Mouse (Mus musculus) CD8-positive naive resting alpha-beta T cell, adult 2 months (primary cell): ENCODE measurements around the gene Nme8.

Experiments used
- DNase-seq, 2 experiments: peaks; one replicate each; pipeline ENCODE4 v3.0.0; 2022; ENCODE audit warnings: low read depth in 2 of 2, low spot score in 2 of 2

Gene Nme8

DNA sequence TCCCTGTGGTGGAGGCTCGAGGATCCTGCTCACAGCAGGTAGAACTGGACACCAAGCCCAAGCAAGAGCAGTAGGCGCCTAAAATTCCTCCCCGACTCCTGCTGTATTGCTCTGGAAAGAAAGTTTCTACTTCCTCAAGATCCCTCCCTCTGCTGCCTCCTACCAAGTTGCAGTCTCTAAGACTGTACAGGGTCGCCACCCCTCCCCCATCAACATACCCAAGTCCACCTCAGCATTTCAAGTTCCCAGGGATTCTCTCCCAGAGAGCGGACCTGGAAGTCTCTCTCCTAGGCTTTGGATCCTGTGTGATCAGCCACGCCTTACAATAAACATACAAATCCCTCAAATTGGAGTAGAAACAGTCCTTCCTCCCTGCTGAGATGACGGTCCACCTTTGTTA, at the start of gene Nme8:
Nme8 (minus strand) TSS at position 5 of the 400 bp plus-strand sequence.
- no peak for DNase-seq

DNA sequence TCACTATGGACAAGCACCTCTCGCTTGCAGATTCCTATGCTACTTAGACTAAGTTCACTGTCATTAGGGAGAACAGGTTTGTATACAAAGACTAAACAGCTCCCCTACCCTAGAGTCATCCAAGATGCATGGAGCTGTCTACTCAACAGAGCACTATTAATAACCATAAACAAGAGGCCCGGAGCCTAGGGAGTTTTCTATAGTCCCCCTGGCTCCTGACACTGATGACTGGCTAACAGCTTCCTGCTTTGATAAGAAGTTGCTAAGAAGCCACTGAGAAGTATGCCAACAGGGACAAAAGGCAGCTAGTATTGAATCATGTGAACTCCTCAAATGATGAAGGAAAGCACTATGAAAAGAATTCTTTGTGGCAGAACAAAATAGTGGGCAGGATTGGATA, 48.1 kb upstream of the Nme8 start:
- DNase-seq: no peak

DNA sequence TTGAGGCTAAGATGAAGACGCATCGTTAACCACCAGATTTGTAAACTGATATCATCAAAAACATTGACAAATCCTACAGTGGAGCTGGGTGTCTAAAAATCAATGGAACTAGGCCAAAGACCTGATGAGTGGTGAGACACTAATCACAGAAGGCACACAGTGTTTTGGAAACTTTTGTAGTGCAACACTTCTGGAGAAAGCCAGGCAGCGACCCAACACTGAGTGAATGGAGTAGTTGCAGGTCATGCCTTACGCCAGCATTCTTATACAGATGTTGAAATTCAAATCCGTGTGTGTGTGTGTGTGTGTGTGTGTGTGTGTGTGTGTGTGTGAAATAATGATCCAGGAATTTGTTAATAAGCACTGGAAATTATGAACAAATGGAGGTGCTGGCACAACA, 46.9 kb upstream of the Nme8 start:
- DNase-seq: no peak

DNA sequence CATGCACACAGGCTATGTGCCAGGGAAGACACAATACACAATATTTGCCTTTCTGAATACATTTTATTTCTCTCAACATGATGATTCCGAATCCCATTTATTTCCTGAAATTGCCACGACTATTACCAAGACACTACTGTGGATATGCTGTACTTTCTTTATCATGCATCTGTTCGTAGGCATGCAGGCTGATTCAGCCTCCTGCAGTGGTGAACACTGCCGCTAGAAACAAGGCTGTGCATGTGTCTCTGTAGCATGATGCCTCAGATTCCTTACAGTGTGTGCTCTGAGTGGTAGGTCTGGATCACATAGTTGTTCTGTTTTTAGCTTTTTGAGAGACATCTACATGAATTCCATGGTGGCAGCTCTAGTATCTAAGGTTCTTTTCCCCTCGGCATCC, 37.0 kb upstream of the Nme8 start:
- no peak for DNase-seq

DNA sequence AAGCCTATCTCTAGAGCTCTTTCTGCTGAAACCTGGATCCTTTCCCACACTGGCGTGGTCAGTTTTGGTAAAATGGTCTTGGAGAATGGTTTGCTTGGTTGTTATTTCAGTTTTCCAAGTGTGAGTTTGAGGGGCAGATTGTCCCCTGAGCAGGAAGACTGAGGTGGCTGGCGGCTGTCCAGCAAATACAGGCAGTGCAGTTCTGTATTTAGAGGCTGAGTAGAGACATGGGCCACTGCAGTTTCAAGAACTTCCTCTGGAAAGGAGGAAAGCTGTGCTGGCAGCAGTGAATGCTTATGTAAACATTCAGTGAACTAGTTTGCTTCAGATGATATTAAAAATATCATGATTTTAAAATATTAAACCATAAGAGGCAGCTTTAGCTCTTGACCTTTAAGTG, 33.2 kb upstream of the Nme8 start:
- no peak for DNase-seq

DNA sequence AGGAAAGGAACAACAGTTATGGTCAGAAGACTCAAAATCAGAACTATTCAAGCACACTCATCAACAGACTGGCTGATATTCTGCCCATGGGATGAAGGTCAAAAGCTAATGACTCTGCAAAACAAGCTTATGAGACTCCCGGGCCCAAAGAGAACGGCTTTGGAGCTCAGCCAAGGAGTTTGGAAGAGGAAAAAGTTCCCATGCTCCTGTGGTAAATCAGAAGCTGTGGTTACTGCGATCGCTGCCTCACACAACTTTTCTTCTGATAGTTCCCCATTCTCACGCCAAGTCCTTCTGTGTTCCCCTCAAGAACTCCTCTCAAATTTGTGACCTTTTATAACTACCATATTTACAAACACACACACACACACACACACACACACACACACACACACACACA, 21.4 kb upstream of the Nme8 start:
- DNase-seq: no peak

DNA sequence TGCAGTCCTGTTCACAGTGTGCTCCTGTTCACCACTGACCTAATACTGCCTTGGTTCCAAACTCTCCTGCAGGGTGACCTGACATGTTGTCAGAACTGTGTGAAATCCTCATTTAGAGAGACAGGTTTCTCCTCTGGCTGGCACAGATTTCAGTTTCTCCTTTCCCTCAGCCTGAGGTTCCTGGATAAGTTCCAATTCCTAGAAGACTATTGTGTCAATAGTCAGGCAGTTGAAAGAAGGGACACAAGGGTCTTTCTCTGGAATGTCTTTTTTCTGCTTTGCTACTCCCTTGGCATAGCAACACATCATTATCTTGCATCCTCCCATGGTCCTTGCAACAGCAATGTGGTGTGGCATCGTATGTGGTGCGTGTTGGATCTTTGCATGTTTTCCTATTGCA, 19.6 kb upstream of the Nme8 start:
- DNase-seq: no peak

DNA sequence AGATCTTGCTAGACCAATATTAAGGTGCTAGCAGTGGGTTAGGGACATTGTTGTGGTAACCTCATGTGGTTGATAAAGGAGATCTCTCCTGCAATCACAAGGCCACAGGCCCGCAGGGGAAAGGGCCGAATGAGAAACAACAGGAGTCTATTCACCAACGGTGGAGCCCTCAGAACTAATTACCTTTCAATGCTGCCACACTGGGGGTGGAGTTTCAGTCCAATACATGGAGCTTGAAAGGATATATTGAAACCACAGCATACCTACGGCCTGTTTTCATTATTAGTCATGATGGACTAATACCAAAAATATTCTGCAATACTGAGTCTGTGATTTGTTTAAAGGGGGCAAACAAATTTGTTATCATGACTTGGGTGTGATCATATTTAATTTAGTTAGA, 6.2 kb upstream of the Nme8 start:
- no peak for DNase-seq

DNA sequence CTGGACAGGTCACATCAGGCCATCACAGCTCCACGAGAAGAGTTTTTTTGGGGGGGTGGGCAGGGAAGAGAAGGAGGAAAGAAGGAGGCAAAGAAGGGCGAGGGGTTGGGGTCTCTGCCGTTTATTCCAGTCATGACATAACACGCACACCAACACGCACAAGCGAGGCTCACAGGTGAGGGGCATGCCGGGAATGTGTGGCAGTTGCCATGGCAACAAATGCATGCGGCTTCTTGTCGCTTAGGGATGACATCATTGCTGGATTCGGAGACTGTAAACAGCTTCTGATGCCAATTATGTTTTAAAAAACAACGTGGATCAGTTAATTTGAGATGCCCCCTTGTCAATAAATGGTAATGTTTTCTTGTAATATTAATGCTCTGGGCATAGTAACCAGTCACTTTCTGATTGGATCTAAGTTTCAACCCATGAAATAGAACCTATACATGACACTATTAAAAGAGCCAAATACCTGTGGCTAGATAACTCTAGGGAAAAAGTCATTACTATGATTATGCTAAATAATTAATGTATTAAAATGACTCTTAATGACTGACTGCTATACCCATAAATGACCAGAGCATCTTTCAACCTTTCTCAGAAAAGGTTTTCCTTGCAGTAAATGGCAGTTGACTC, 4.0 kb upstream of the Nme8 start:
- no peak for DNase-seq

DNA sequence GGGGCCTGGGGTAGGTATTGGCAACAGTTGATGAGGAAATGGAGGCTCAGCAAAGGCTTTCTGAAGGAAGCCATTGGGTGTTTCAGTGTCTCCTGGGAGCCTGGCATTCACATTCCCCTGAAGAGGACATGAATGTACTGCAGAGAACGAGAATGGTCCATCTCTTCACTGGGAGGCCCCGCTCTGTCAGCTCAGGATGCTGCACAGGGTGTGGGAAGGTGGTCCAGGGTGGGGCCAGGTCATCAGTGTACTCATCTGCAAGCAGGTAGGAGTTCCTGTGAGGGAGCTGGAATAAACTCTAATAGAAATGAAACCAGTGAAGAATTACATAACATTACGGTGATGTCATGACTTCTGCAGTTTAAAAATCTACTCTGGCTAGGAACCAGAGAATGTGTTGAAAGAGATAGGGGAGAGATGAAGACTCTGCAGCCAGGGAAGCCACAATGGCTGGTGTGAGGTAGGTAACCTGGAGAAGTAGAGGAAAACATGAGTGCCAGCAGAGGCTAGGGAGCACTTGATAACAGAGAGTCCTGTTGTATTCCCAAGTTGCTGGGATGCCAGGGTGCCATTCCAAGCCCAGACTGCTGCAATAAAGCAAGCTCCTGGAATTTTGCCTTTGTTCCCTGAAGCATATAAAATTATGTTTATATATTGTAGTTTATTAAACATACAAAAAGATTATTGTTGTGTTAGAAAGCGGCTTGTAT, 3.3 kb upstream of the Nme8 start:
- DNase-seq: no peak

DNA sequence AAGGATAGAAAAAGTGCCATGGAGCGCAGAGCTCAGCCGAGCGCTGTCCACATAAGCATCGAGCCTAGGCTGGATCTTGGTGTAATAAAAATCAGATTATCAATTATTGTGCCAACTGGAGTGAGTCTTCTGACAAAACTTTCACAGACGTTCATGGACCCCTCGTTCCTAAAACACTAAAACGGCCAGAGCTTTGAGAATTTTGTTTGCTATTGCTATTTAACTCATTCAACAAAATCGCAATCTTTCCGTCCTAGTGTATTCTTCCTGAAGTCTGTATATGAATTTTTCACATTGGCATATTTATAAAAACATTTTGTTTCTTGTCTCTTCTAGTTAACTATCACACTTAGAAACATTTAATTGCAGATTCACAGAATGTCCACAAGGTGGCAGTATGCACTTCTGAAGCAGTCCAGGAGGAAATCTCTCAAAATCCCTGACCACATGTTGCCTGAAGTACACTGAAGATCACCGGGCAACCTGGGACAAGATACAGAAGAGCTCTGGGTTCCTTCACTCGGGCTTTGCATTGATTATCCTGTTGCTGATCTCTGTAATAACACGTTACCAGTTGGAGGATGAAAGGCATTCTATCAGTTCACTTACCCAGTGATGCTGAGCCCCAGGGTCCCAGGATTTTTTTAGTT, 1.1 kb upstream of the Nme8 start:
- DNase-seq: no peak

DNA sequence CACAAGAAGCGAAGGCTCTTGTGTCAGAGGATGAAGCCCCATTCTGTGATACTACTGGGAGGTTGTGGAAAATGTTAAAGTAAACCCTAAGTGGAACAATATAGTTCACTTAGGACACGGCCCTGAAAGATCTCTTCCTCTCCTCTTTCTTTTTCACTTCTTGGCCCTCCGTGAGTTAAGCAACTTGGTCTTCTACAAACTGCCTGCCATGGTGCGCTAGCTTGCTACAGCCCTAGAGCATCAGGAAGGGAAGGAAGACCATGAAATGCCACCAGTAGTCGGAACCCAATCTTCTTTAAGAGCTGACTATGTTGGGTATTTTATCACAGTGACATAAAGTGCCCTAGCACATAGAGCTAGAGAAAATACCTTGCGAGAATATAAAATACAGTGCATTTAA, 7.2 kb downstream of the Nme8 start:
- no peak for DNase-seq

DNA sequence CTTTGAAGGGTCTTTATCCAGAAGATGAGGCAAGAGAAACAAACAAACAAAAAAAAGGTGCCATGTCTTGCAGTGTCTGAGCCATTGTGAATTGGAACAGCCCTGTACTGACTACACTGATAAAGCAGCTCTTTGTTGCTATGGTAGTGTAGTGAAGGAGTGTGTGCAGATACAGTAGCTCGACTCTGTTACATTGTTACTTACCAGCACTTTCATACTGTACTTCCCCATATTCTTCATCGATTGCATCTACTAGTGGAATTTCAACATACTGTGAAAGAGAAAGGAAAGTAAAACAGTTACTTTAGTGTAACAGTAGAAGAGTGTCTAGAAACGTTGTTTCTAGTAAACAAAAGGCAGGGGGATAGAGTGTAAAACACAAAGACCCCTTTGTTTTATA, 7.6 kb downstream of the Nme8 start:
- DNase-seq: no peak

DNA sequence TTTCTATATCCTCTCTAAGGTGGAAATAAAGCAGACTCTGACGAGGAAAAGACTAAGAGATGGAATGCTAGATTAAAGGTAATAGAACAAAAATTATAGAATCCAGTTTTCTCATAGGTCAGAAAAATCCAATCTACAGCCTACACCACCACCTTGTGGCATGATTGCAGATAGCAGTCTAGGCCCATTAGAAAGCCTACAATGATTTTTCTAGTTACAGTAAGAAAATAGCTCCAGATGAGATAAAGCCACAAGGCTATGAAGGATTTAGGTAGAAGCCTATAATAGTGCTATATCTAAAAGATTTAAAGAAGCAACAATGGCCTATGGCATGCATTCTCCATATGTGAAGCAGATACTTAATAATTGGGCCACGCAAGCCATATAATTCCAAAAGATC, 13.6 kb downstream of the Nme8 start:
- DNase-seq: no peak

DNA sequence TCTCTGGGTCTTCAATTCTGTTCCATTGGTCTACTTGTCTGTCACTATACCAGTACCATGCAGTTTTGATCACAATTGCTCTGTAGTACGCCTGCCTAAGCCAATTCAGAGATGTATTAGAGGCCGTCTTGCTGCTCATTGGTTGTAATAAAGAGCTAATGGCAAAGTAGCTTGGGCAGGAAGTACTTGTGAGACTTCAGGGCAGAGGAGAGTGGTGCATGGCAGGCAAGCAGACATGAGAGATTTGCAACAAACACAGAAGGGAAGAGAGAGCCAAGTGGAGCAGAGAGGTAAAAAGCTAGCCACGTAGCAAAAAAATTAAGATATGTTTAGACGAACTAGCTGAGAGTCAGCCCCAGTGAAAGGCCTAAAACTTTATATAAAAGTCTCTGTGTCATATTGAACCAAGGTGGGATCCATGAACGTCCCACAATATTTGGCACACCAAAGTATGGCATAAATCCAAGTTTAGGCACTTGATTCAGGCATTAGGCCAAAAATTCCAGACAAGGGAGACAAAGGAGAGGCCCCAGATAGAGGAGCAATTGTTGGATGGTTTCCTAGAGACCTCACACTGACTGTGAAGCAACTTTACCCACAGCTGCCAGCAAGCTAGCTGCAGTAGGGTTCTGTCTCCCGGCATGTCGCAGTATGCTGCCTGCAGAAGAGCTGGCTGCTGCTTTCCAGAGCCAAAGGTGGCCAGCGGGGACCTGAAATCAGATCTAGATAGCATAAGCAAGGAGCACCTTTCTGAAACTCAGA, 14.5 kb downstream of the Nme8 start:
- no peak for DNase-seq

DNA sequence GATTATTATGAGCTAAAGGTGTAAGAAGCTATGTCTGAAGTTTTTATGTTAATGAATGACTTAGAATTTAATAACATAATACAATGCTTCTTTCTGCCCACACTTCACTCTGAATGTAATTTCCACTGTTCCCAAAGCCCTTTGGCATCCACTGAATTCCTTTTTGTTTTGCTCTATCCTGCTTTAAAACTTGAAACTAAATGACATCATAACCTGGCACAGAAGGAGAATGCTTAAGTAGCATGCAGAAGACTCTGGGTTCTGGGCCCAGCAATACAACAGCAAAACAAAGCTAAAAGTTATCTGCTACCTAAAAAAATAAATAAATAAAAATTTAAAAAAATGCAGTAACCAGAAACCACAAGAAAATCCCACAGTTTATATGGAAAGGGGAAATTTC, 23.0 kb downstream of the Nme8 start:
- DNase-seq: no peak

DNA sequence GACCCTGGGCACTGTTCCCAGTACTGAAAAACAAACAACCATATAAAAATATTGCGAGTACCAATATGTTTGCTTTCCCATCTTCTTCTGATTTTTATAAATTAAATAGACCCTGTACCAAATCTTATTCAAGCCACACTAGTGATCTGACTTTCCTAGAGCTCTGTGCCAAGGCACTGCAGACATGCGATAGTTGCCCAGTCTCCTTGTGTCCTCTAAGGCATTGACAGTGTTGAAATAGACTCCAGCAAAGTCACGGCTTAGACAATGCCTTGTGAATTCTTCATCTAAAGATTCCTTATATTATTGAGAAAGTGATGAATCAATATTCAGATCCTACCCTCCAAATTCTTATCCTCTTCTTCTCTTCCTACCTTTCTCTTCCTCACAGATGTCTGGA, 23.6 kb downstream of the Nme8 start:
- DNase-seq: no peak

DNA sequence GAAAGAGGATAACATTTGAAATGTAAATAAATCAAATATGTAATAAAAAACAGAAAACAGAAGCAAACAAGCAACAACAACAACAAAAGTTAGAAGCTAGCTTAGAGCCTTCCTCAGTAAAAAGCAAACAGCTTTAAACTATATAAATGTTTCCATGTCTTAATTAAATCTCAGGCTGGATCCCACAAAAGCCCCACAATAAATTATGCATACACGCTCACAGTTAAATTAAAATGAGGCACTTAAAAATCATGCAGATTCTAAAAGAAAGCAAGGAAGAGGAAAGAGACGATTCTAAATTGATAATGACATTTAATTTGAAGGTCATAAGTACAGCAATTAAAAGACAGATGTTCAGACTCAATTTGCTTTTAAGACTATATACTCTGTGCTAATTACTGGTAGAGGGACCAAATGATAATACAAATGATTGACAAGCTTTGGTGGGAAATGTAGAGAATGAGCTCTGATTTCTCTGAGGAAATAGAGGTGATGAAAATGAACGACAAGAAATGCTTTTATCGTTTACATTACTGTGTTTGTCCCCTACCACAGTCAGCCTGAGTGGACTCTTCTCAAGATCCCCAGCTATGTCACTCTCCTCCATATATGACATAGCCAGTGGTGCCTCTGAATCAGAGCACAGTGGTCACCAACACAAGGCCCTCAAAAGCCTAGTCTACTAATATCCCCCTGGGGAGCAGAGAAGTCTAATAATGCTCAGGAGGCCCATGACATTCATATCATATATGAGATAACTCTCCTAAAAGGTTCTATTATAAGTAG, 29.0 kb downstream of the Nme8 start:
- DNase-seq: no peak

DNA sequence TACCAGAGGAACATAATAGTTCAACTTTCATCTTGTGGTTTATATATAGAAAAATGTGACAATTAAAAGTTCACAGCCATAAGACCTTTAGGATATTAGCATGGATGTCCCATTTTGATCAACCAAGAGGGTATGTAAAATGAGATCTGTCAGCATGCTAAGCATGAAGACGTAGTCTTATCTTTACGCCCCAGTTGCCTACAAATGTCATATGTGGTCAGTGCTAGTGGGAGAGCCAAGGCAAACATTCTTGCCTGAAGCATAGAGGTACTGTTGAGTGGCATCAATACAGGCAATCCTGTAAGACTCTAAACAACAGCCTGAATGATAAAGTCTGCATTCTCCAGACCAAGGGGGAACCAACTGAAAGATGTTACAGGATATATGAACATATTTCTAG, 45.2 kb downstream of the Nme8 start:
- DNase-seq: no peak

DNA sequence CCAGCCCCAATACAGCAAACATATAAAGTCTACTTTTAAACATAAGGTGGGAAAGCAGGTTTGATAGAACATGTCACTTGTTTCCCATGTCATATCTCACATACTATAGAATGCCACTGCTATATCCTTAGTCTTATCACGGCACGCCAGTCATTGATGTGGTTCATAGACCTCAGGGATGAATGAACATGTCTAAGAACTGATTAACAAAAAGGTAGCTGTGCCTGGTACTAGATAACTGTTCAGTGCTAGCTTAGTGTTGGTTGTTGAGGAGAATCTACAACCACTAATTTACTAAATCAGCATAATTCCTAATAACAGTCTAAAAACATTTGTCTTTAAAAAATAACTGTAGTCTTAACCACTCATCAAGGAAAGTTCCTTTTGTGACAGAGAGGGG, 47.8 kb downstream of the Nme8 start:
- no peak for DNase-seq

DNA sequence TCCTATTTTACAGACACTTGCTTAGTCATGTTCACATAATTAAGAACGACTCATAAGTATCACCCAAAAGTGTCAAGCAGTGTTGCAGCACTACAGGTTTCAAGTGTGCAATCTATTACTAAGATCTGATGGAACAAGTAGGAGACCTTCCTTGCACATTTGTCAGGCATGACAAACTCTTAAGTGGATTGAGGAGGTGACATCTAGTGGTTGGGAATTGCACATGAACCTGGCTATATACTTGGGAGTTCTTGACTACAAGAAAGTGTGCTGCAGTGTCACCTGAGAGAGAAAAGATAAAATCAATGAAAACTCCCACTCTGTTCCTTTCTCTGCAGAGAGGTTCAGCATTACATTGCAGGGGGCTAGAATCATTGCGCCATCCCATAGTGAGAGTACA, 53.4 kb downstream of the Nme8 start:
- no peak for DNase-seq
